Mouse (Mus musculus): ENCODE results near the gene Ifit2.

Gene Ifit2

GRCm38 (mm10) chr19:34550534-34551223, at the start of gene Ifit2:
Ifit2 (plus strand) TSS chr19:34550694.
- peak; percentile 87 for DNase-seq

- DNase-seq, result peak; percentile 92
These were observed 49.7 kb upstream of the Ifit2 start for GRCm38 (mm10) chr19:34500763-34501162.

- DNase-seq, result no peak
These were observed 45.3 kb upstream of the Ifit2 start for GRCm38 (mm10) chr19:34505161-34505721.

- DNase-seq, result no peak
These were observed 39.8 kb upstream of the Ifit2 start for GRCm38 (mm10) chr19:34510717-34511116.

GRCm38 (mm10) chr19:34511528-34511927, 39.0 kb upstream of the Ifit2 start:
- DNase-seq, result no peak

- DNase-seq, result no peak
These were observed 34.8 kb upstream of the Ifit2 start for GRCm38 (mm10) chr19:34515681-34516080.

- no peak for DNase-seq
These were observed 34.1 kb upstream of the Ifit2 start for GRCm38 (mm10) chr19:34516346-34516745.

- peak; percentile 25 for DNase-seq
These were observed 33.3 kb upstream of the Ifit2 start for GRCm38 (mm10) chr19:34517197-34517596.

- no peak for DNase-seq
These were observed 32.5 kb upstream of the Ifit2 start for GRCm38 (mm10) chr19:34517812-34518594.

- no peak for DNase-seq
These were observed 31.7 kb upstream of the Ifit2 start for GRCm38 (mm10) chr19:34518786-34519185.

GRCm38 (mm10) chr19:34519646-34520045, 30.8 kb upstream of the Ifit2 start:
- no peak for DNase-seq

GRCm38 (mm10) chr19:34520051-34520450, 30.4 kb upstream of the Ifit2 start:
- DNase-seq, result no peak

- DNase-seq, result no peak
These were observed 29.1 kb upstream of the Ifit2 start for GRCm38 (mm10) chr19:34521361-34521760.

GRCm38 (mm10) chr19:34521978-34522377, 28.5 kb upstream of the Ifit2 start:
- DNase-seq, result no peak

- no peak for DNase-seq
These were observed 27.3 kb upstream of the Ifit2 start for GRCm38 (mm10) chr19:34523106-34523725.

GRCm38 (mm10) chr19:34524646-34525045, 25.8 kb upstream of the Ifit2 start:
- no peak for DNase-seq

- DNase-seq, result peak; percentile 30
These were observed 24.1 kb upstream of the Ifit2 start for GRCm38 (mm10) chr19:34526321-34526923.

GRCm38 (mm10) chr19:34526941-34527682, 23.4 kb upstream of the Ifit2 start, which contains the start of gene Lipa:
Lipa (minus strand) TSS chr19:34527474.
- DNase-seq, result peak; percentile 99

GRCm38 (mm10) chr19:34532061-34532751, 18.3 kb upstream of the Ifit2 start:
- no peak for DNase-seq

- DNase-seq, result no peak
These were observed 11.1 kb upstream of the Ifit2 start for GRCm38 (mm10) chr19:34539422-34539821.

- DNase-seq, result no peak
These were observed 4.3 kb upstream of the Ifit2 start for GRCm38 (mm10) chr19:34546211-34546610.

- DNase-seq, result peak; percentile 88
These were observed 2.5 kb upstream of the Ifit2 start for GRCm38 (mm10) chr19:34547976-34548375.
